Mouse (Mus musculus) thymus, postnatal 10 days (tissue): ENCODE data around the gene Trank1.

Source experiments
- DNase-seq, 2 experiments: peaks; one replicate each; pipeline ENCODE4 v3.0.0; 2021; ENCODE audit warnings: low spot score in 2 of 2

The Trank1 gene

DNA sequence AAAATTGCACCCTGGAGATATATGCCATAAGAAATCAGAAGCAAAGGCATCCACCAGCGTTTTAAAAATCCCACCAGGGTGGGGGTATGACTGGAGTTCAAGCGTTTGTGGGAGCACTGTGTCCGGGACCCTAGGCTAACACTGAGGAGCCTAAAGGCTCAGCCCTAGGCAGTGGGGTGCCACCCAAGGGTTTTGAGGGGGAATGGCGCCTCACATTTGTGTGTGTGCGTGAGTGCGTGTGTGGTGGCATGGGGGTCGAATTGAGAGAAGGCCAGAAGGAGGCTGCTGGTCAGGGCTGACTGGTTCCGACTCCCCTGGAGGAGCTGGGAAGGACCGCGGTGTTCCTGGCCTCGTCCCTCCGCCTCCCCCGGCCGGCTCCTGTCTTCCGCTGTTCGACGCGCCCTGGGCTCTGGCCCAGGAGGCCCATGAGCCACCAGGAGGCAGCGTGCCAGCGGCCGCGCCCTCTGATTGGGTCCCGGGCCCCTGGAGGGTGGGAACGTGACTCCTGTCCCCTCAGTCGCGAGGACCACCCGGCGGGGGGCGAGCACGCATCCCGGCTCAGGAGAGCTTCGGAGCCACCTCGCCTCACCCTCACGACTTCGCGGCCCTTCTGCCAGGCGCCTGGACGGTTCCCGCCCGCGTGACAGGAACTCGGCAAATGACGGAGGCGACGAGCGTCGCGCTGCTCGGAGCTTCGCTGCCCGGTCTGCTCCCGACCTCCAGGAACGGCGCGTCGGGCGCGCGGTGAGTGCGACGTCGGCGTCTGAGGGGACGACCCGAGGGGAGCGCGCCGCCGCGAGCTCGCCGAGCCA, at the start of gene Trank1:
TSS of gene Trank1 (plus strand) at position 709 of the 812 bp plus-strand sequence.
- DNase-seq = no peak

DNA sequence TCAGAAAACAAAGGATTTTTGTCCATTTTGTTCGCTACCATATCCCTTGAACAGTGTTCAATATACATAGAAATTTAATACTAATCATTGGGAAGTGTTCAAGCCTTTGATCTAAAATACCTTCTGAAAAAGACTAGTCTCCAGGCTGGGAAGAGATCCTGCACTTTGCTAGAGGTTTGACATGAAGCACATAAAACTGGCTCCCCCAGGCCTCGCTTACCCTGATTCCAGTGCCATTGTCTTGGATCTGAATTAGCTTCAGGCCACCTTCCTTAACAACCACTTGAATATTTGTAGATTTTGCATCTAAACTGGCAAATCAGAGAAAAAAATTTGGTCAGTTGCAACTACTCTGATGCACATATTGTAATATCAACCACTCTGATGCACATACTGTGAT, 43.5 kb upstream of the Trank1 start:
- no peak for DNase-seq

DNA sequence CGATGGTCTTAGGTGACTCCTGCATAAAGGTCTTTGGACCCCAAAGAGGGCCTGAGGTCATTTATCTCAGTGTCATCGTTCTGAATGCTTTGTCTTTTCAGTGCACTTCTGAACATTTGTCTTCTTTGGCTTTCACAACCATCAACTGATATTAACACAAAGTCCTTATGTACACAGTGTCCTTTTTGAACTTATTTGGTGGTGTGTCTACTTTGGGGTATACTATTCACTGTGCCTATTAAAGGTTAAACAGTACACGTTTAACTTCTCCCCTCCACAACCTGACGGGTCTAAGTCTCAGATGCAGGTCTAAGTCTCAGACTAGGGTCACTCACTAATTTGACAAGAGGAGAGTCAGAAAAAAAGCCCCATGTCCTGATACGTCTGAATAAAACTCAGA, 40.9 kb upstream of the Trank1 start:
- no peak for DNase-seq

DNA sequence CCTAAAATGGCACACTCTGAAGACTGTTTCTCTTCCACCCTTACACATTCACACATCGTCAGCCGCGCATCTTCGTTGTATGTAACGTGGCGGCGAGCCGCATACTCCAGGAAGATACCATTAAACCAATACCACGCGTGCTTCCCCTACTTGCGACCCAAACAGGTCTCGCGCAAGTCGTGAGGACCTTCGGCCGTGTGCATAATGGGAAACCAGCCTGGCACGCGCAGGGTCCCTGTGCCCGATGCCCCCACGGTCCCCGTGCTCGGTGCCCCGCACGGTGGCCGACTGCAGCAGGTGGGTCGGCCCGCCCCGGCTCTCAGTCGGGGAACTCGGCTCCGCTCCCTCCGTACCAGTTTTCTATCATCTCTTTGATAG, 40.5 kb upstream of the Trank1 start:
- DNase-seq = no peak

DNA sequence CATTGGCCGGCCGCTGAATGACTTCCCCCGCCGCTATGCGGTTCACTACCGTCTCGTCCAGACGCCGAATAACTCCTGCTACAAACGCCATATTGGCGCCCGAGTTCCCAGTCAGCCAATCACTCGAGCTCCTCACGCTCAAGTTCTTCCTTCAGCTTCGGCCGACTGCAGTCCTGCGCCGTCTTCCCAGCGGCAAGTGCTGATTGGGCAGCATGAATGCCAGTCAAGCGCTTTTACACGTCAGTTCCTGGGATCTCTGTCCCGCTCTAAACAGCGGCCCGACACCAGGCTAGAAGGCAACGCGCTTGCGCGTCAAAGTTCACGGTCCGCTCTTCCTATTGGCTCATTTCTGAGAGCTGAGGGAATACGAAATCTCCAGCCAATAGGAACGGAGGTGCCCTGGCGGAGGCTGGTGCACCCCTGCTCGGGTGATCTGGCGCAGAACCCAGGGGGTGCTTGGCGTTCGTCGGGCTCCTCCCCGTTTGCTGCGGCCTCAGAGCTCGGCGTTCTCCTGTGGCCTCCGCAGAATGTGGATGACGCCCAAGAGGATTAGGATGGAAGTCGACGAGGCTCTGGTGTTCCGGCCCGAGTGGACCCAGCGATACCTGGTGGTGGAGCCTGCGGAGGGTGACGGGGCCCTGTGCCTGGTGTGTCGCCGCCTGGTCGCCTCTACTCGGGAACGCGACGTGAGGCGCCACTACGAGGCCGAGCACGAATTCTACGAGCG, 39.9 kb upstream of the Trank1 start, which contains the start of the genes Mlh1 and Epm2aip1:
TSS of gene Mlh1 (minus strand) at position 358 of the 727 bp plus-strand sequence.
TSS of gene Epm2aip1 (plus strand) at position 496 of the 727 bp plus-strand sequence.
- peak; percentile 98 for DNase-seq

DNA sequence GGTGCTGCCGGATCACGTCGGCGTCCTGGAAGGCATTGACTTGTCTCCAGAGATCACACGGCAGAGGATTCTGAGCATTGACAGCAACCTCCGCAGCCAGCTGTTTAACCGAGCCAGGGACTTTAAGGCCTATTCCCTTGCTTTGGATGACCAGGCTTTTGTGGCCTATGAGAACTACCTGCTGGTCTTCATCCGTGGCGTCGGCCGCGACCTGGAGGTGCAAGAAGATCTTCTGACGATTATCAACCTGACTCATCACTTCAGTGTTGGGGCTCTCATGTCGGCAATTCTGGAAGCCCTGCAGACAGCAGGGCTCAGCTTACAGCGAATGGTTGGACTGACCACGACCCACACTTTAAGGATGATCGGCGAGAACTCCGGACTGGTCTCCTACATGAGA, 39.2 kb upstream of the Trank1 start:
- DNase-seq = no peak

DNA sequence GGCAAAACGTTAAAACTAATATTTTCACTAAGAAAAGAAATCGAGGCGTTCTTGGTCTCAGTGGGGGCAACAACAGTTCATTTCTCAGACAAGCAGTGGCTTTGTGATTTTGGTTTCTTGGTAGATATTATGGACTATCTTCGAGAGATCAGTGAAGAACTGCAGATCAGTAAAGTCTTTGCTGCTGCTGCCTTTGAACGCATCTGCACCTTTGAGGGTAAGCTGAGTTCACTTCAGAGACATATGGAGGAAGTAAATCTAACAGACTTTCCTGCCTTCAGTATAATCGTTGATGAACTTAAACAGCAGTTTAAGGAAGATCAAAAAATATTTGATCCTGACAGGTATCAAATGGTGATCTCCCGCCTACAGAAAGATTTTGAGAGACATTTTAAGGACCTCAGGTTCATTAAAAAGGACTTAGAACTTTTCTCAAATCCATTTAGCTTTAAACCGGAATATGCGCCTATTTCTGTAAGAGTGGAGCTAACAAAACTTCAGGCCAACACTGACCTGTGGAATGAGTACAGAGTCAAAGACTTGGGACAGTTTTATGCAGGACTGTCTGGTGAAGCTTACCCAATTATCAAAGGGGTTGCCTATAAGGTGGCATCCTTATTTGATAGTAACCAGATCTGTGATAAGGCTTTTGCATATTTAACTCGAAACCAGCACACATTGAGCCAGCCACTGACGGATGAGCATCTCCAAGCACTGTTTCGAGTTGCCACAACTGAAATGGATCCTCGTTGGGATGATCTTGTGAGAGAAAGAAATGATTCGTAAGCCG, 38.3 kb upstream of the Trank1 start:
- DNase-seq = peak; percentile 12 to 31

DNA sequence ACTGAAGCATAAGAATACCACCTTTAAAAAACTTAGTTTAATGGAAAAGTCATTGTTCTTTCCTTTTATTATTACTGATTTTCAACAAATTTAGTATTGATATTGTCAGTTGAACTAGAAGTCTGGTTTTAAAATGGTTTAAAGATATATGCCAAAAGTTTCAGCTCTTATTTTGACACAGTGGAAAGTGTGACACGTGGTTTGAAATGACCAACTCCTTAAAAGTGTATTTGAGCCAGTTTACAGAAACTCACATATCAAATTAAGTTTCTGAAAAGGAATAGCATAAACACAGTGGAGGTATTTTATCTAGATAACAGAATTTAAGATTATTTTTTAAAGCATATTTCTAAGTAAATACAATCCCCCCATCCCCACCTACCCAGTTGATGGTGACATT, 37.6 kb upstream of the Trank1 start:
- DNase-seq = no peak

DNA sequence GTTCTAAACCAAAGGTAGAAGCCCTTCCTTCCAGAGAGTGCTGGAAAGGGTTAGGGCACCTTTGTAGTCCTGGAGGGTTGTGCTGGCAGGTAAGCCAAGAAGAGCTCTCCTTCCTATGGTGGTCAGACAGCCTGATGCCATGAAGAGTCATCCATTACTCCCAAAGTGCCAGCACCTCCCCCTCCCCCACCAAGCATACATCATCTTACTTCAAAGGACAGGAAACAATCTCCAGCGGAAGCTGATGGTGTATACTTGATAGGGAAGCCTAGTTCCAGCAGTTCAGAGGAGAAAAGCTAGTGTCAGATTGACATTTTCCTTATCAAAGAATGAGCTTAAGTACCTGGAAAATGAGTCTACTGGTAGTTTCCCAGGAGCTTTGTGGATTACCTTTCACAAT, 36.4 kb upstream of the Trank1 start:
- peak; percentile 8 to 23 for DNase-seq

DNA sequence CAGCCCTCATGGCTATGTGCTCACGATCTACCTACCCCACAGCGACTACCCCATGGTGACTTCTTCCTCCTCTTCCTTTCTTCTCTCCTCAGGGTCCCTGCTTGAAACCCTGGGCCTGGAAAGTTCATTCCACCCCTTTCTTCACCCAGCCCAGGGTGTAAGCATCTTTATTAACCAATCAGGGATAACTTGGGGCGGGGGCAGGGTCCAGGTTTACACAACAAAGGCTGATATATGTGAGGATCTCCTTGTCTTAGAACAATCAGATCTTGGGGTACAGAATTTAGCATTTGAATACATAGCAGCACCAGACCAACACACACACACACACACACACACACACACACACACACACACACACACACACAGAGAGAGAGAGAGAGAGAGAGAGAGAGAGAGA, 26.5 kb upstream of the Trank1 start:
- no peak for DNase-seq

DNA sequence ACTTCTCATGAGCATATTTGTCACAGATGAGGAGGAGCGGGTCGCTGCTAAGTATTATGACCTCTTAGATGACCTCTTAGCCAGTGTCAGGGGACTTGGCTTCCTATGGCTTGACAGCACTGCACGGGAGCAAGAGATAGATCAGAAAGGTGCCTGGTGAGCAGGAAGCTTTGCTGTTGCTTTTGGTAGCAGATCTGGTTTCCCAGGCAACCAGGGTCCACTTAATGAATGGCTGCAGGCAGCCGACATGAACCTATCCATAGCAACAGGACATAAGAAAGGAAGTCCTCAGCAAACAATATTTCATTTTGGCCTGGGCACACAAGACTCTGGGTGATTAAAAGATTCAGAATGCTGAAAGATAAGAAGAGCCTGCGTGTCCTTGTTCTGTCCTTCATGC, 25.9 kb upstream of the Trank1 start:
- no peak for DNase-seq

DNA sequence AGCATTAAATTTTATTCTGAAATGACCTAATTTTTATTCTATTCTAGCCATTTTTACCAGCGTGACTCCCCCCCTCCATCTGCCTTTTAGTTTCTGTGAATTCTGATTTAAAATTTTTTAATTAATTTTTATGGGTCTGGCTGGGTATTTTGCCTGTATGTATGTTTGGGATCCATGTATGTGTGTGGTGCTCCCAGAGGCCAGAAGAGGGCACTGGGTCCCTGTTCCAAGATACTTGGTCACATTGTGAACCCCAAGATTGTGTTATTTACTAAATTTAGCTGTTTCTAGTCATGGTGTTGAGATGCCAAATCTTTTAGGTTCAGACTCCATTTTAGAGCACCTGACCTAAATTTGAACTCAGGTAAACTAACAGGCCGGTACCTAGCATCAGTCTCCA, 25.1 kb upstream of the Trank1 start:
- DNase-seq = no peak

DNA sequence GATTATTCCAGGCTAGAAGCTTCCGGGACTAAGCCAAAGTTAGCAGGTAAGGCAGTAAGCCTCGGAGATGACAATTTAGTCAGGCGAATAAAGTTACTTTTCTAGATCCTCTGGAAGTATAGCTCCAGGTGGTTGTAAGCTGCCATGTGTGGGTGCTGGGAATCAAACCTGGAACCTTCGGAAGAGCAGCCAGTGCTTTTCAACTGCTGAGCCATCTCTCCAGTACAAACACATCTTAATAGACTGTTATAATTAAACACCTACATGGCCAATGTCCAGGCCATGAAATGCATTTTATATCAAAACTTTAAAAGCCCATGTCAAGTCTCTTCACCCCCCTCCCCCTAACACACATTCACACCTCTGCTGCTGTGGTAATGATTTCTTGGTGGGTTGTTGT, 23.6 kb upstream of the Trank1 start:
- DNase-seq = no peak

DNA sequence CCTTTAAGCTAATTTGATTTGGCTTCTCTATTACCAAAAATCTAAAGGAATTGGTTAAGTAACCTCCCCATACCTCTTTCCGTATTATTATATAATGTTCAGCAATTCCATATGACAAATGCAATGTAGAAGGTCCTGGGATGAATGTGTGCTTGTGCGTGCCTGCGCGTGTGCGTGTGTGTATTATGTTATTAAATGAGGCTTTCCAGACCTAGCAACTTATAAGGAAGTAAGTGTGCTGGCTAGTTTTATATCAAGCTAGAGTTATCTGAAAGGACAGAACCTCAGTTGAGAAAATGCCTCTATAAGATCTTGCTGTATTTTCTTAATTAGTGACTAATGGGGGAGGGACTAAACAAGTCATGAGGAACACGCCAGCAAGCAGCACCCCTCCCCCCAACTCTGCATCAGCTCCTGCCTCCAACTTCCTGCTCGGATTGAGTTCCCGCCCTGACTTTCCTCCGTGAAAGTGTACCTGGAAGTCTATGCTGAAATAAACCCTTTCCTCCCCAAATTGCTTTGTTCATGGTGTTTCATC, 22.2 kb upstream of the Trank1 start:
- no peak for DNase-seq

DNA sequence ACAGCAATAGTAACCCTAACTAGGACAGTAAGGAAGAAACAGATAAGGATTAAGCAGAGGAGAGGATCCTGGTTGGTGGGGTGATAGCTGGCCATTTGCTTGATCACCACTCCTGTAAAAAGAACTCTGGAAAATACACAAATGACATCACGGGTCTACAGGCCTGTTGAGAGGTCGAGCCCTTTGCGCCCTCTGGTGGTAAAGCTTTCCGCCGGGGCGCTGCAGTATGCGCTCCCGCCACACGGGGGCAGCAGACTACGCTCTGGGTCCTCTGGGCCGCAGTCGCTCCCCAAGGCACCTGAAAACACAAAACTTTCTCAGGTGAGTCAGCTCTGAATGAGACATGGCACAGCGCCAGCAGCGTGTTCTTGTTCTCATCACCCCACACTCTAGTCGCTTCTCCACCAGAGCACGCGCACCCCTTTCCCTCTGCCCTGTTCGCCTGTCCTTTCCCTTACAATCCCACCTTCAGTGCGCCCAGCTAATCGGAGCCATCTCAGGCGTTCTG, 21.7 kb upstream of the Trank1 start:
- peak; percentile 68 to 87 for DNase-seq

DNA sequence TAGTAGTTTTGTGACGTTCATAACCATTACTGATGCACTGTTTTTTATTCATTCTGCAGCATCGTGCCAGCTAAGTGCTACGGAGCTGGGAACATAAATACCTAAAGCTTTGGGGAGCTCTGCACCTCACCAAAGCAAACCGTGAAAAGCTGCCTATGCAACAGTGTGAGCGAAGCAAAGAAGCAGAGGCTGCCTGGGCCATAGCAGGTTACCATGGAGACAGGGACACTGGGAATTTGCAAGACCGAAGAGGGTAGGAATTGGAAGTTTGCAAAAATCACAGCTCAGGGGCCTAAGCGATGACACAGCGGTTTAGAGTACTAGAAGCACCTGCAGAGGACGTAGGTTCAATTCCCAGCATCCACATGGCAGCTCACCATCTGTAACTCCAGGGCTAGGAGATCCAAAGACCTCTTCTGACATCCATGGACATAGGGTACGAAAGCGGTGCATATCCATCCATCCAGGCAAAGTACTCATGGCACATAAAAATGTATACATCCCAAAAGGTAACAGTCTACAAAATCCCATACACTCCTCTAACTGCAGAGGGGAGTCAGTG, 20.9 kb upstream of the Trank1 start:
- no peak for DNase-seq

DNA sequence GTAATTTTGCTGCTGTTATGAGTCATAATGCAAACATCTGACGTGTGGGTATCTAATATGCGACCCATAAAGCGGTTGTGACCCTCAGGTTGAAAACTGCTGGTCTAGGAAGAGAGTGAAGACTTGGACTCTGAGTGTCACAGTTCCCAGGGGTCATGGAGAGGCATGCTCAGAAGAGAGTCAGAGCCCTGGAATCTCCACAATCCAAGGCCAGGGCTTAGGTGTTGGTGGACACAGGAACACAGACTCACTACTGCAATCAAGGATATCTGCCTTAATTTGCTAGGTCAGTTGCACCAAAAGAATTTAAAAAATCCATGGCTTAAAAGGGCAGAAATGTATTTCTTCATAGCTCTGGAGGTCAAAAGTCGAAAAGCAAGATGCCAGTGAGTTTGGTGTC, 18.3 kb upstream of the Trank1 start:
- no peak for DNase-seq

DNA sequence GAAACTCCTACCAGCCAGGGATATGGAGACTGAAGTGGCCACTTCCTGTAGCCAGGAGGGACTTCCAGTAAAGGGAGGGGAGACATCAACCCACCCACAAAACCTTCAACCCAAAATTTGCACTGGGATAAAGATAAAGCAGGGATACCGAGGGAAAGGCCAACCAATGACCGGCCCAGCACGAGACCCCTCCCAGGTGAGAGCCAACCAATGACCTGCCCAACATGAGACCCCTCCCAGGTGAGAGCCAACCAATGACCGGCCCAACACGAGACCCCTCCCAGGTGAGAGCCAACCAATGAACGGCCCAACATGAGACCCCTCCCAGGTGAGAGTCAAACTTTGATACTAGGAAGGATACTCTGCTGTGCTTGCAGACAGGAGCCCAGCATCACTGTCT, 16.6 kb upstream of the Trank1 start:
- no peak for DNase-seq

DNA sequence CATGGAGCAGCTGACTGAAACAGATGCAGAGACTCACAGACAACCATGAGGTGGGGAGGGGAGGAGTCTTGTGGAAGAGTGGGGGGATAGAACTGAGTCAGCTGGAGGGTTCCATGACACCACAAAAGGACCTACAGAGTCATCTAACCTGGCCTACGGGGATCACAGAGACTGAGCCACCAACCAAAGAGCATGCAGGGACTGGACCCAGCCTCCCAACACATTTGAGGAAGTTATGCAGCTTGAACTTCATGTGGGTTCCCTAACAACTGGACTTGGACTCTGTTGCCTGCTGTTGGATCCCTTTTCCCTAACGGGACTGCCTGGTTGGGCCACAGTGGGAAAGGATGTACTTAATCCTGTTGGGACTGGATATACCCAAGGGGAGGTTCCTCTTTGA, 16.2 kb upstream of the Trank1 start:
- DNase-seq = no peak

DNA sequence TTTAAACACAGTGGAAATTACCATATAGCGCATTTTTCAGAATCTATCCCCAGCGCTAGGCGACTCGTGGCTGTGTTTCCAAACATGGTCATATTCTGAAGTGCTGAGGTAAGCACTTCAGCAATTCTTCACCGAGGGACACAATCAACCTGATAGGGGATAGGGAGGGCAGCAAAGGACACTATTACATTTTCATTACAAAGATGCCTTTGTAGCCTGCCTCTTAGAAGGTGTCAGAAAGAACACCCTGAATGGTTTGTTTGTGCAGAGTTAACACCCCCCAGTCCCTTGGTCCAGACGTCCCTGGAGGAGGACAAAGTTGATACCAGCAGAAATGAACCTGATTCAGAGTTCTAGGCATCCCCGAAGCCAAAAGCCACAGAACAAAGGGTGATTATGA, 15.1 kb upstream of the Trank1 start:
- no peak for DNase-seq

DNA sequence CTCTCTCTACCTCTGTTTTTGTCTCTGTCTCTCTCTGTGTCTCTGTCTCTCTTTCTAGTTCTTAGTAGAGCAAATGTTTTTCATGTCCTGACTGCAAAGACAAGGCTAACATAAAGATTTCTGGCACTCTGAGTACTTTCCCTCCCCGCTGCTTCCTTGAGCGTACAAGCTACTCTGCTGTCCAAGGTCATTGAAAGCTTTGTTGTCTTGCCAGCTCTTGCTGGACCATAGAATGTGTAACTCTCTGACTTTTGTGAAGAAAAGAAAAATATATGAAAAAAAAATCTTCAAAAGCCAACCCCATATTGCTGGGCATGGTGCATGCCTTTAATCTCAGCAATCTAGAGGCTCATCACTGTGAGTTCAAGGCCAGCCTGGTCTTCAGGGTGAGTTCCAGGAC, 12.9 kb upstream of the Trank1 start:
- no peak for DNase-seq
